Mouse (Mus musculus): ENCODE data around the gene Sesn1. TPM values are rescaled to one million over a fixed set of nuclear protein-coding genes. Genes with fewer than 3 reads are reported as not detected.
"Not testable (repeated sequence)": the region's sequence is repeated elsewhere in the genome, so short reads cannot be mapped to it uniquely, and the experiment has no call there.

Gene Sesn1
- 10 to 100 TPM; 25.4 to 26.4 TPM for total RNA-seq (2021)
- long read RNA-seq, experiment 1, transcript Sesn1-202 (10 exons, 3,809 nt), result minor isoform, 7 of 39 reads
- long read RNA-seq, experiment 1, transcript Sesn1-201 (10 exons, 2,600 nt), result major isoform, 25 of 39 reads
- long read RNA-seq, experiment 1, partial matches to known transcripts, result 5 of 39 reads
- long read RNA-seq, experiment 1, other reads (novel, unspliced or antisense), result 2 of 39 reads
- long read RNA-seq, experiment 2, transcript Sesn1-201 (10 exons, 2,600 nt), result major isoform, 14 of 18 reads
- long read RNA-seq, experiment 2, partial matches to known transcripts, result 1 of 18 reads
- long read RNA-seq, experiment 2, other reads (novel, unspliced or antisense), result 0 of 18 reads

- peak; percentile 95 for DNase-seq
Observed at GRCm38 (mm10) chr10:41809771-41810563, at the start of gene Sesn1, which contains the start of gene Cep57l1. TSS of gene Sesn1 (plus strand) at chr10:41809935. TSS of gene Cep57l1 (minus strand) at chr10:41809871.

DNA sequence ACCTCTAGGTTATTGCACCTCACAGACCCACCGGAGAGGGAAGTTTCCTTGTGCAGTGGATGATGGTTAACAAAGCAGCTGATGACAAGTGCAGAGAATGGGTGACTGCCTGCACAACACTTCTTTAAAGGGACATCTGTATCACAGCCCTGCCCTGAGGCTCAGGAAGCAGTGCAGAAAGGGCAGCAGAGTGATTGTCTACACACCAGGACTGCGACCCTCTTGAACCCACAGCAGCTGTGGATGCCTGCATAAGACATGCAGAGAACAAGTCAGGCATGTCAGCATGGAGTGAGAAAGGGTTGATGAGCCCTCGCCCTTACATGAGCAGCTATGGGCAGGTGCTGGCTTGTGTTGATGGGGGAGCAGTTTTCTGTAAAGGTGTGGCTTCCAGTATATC, 48.9 kb upstream of the Sesn1 start:
- no peak for DNase-seq

GRCm38 (mm10) chr10:41763741-41764385, 45.9 kb upstream of the Sesn1 start:
- no peak for DNase-seq

DNA sequence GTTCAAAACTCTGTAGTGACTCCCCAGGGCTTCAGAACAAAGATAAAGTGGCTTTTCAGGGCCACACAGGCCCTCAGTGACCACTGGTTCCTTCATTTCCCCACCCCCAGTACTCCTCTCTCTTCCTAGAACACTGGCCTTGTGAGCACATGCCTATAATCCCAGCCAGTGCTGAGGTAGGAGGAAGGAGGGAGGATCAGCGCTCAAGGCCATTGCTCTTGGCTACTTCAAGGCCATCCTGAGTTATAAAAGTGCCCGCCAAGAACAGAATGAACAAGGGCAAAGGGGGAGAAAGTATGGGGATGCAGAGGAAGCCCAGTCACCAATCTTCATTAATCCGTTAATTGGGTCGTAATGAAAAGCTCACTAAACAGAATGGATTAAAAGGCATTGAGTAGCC, 44.1 kb upstream of the Sesn1 start:
- DNase-seq, result peak; percentile 12

DNA sequence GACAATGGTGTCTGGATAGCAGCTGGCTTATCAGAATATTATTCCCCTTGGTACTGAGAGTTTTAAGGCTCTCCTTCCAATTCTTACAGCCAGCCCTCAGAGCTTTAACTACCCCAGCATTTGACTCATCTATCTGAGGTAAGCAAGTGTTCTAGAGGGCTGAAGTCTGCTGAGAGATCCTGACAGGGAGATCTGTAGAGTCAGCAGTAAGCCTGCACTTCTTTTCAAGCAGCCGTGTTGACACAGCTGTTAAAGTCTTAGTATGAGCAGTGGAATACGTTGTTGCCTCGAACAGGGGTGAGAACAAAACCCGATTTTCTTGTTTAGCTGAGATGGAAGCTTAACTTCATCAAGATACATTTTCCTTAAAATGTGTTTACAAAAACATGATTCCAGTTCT, 43.5 kb upstream of the Sesn1 start:
- no peak for DNase-seq

DNA sequence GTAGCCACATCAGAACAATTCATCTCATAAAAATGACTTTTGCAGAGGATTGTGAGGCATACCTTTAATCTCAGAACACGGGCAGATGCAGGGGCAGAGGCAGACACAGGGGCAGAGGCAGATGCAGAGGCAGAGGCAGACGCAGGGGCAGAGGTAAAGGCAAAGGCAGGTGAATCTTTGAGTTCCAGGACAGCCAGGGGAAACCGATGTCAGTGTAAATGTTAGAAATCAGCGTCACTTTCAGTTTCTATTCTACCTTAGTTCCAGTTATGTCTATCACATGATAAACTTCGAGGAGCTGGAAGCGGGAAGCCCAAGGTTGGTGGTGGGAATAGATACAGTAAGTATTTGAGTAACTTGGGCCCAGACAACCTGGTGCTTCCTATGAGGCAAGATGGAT, 42.5 kb upstream of the Sesn1 start:
- DNase-seq, result no peak

DNA sequence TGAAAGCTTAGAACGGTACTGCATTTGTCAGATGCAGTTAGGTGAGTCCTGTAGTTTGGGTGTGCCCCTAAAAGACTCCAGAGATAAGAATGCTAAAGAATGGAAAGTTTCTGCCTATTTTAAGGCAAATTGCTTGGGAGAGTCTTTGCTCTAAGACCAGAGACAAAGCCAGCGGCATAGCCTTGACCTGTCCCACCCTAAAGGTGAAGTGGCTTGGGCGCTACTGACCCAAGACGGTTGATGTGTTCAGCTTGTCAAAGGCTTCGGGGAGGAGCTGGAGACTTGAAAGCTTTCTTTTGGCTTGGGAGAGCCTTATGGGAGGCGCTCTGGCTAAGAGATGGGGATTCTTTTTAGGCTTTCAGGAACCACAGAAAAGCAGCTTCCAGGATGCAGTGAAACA, 17.4 kb upstream of the Sesn1 start:
- no peak for DNase-seq

- DNase-seq, result no peak
Observed at GRCm38 (mm10) chr10:41797253-41797652, 12.5 kb upstream of the Sesn1 start.

GRCm38 (mm10) chr10:41803467-41803866, 6.3 kb upstream of the Sesn1 start:
- DNase-seq, result no peak

- no peak for DNase-seq
Observed at GRCm38 (mm10) chr10:41804711-41805110, 5.0 kb upstream of the Sesn1 start.

DNA sequence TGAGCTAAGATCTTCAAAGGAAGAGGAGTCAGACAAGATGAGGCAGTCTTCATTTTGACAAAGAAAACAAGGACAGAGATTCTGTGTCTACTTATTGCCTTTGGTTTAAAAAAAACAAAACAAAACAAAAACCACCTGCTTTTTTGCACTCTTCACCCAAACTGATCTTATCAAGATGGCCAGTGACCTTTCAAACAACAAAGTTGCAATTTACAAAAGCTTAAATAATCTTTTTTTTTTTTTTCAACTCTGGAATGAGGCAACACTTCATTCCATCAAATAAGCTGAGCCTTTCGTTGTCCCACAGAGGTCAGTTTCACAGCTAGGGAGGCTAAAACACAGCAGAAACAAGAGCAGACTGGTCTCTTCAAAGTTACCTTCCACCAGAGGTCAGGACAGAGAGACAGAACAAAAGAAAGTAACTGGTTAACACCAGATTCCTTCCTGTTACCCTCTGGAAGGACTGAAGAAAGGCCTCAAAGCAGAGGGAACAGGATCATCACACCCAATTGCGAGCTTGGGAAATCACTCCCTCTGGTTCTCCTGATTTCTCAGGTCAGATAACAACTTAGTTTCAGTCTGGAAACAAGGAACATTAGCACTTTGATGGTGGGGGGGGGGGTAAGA, 3.9 kb upstream of the Sesn1 start:
- no peak for DNase-seq

- peak; percentile 86 for DNase-seq
Observed at GRCm38 (mm10) chr10:41809080-41809770, 510 bp upstream of the Sesn1 start.

GRCm38 (mm10) chr10:41810564-41811455, 1.1 kb downstream of the Sesn1 start:
- DNase-seq, result no peak

- no peak for DNase-seq
Observed at GRCm38 (mm10) chr10:41812566-41812965, 2.8 kb downstream of the Sesn1 start.

DNA sequence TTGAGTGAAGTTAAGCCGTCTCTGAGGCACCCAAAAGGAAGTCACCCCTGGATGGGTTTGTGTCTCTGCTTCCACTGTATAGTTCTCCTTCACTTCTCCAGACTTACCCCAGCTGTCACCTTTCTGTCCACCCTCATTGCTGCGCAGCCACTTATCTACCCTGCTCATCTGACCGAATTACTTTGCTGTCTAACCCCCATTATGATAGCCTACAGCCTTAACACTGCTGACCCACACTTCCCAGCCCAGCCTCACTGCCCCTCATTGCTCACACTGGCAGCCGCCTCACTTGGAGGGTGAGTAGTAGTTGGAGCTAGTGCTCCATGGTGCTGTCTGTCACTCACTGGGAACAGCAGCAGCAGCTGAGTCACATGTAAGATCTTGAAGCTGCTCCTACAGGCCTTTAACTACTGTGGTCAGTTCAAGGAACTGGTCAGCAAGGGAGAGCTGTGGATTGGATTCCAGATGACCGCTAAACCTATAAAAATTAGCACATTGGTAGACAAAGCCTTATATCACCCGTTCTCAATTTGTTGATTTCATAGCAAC, 4.6 kb downstream of the Sesn1 start:
- DNase-seq, result no peak

GRCm38 (mm10) chr10:41816516-41816915, 6.8 kb downstream of the Sesn1 start:
- DNase-seq, result no peak

GRCm38 (mm10) chr10:41818036-41818732, 8.4 kb downstream of the Sesn1 start:
- DNase-seq, result no peak

DNA sequence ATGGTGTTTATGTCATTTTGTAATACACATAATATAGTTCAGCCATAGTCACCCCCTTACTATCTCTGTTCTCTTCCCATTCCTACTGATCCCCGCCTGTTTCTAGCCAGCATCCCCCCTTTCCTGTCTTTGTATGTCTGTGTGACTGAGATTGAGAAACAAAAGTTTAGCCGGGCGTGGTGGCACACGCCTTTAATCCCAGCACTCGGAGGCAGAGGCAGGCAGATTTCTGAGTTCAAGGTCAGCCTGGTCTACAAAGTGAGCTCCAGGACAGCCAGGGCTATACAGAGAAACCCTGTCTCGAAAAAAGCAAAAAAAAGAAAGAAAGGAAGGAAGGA, 9.0 kb downstream of the Sesn1 start:
- not testable (repeated sequence) for DNase-seq

DNA sequence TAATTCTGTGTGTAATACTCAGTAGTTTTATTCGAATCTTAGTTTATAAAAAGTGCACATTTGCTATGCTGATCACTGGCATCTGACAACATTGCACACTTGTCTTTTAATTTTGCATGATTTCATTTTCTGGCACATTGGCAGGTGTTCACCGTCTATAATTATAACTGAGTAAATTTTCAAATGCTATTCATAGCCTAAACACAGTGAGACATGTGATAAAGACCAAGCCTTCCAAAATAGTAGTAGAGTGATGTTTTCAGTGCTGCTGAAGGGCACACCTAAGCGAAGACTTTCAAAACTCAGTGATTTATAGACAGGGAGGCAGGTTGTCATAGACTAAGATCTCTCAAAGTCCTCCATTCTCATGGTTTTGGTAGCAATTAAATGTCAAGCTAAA, 9.6 kb downstream of the Sesn1 start:
- no peak for DNase-seq

GRCm38 (mm10) chr10:41820401-41820800, 10.7 kb downstream of the Sesn1 start:
- DNase-seq, result no peak

Data from adrenal gland, postnatal 10 days (tissue).